Mouse (Mus musculus) adipocyte (in vitro differentiated cells): ENCODE data around the gene Syt16.

Experiments
- DNase-seq: peaks from one replicate; pipeline ENCODE4 v3.0.0-alpha.2; 2016; ENCODE audit warnings: low spot score

The Syt16 gene

GRCm38 (mm10) chr12:74316344-74316973 lies 319.0 kb downstream of the Syt16 start, which contains the start of gene Gm11042:
TSS of gene Gm11042 (minus strand) at chr12:74316394.
- DNase-seq: no peak

DNA sequence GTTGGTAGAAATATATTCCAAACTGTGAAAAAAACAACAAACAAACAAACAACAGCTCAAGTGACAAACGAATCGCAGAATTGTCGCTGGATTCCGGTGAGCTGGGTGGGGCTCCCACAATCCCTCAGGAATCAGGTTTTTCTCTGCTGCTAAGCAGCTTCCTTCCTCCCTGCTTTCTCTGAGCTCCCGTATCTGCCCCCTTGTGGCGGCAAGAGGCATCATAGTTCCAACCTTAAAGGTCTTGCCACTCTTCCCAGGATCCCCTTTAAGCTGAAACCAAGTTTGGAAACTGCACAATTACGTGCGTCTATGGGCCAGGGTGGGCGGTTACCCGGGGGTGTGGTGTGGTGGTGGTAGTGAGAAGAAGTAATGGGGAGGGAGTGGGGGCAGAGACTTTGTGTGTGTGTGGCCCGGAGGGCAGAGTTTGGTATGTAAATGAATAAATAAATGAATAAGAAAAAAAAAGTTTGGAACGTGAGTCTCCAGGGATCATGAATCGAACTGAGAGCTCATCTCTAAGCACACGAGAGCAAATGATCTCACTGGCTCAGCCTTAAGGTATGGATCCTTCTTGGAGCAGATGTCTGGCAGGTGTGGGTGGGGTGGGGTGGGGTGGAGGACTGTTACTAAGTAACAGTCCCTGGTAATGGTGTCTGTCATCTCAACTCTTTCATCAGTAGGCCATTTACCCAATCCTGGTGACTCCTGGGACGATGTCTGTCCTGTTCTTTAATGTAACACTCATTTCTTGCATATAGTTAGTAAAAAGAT lies 319.7 kb downstream of the Syt16 start:
- DNase-seq: peak; percentile 23

GRCm38 (mm10) chr12:74320318-74320717 lies 322.9 kb downstream of the Syt16 start:
- peak; percentile 79 for DNase-seq

DNA sequence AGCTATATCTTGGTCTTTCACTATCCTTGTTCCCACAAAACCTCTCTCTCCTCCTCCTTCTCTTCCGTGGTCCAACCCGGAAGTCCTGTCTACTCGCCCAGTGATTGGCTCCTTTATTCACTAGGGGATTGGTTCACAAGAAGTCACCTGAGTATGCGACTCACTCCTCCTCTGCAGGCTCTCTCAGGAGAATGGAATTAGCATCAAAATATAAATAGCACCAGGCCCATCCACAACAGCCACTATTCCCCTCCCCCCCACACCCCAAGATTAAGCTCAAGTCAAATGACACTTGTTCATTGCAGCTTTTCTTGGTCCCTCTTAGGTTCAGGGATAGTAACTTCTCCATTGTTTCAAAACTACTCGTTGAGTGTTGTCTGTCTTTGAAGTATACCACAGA lies 324.5 kb downstream of the Syt16 start:
- DNase-seq: no peak
